Mouse (Mus musculus): ENCODE measurements at regions not wholly inside any gene's neighbourhood (a gene's known extent, or its start where the extent isn't known, plus 50 kb on each side); places are given as distances from the start of the nearest gene placed in this dataset.

GRCm38 (mm10) chr8:89307601-89308000 lies 263.6 kb upstream of the Sall1 start:
- no peak for TF ChIP-seq CTCF (IDR thresholded peaks at IDR 0.05; ENCODE audit: borderline replicate concordance, insufficient read depth, low read length)
- TF ChIP-seq POLR2A (IDR thresholded peaks at IDR 0.05; ENCODE audit: low read depth, low read length) = no peak
